ENCODE assay signal across 8 mouse cellular contexts in the genomic region with DNA sequence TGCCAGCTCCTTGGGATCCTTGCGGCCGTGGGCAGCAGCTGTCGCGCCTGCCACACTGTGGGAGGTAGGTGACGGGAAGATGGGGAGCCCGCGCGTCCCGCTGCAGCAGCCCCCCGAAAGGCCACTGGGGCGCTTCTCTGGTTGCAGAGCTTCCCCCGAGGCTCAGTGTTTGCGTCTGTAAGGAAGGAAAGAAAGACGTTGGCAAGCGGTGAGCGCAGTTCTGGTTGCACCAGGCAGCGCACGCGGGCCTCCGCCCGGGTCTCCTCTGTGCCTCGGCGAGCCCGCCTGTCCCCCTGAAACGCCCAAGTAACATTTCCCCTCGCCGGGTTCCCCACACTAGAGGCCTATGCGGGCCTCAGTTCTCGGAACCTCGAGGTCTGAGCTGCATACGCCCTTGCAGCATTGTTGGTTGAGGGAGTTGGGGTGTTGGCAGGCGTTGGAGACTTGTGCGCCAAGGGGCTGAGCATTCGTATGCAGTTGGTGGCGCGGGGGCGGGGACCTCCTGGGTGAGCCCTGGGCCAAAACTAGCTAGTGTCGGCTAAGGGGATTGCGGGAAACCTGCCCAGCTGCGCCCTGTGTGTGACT. TPM values are rescaled to one million over a fixed set of nuclear protein-coding genes. Genes with fewer than 3 reads are reported as not detected.
DNase-seq lines count a peak whose midpoint lies in the region; ATAC-seq lines count a peak whose summit lies in the region.

No protein-coding gene starts in this region.

- peak; percentile 83 for ATAC-seq in hindbrain, embryonic 12.5 days (ENCODE audit: low FRiP score)

- H3K27ac ChIP-seq in hindbrain, embryonic 12.5 days, result peak overlapping the region; percentile 92

- peaks cover 13% of the 10 kb centered on the region for H3K27me3 ChIP-seq in hindbrain, embryonic 12.5 days

- peak; percentile 88 for DNase-seq in NIH3T3 (ENCODE audit: low read depth)
- peak; percentile 93 to 95 for DNase-seq in cerebellum, postnatal 10 days
- peak; percentile 84 to 90 for DNase-seq in frontal cortex, postnatal 10 days (ENCODE audit: low spot score in 2 of 2)
- peak; percentile 76 to 77 for DNase-seq in layer of hippocampus, postnatal 25 days (ENCODE audit: extremely low spot score in 1 of 2, low spot score in 1 of 2)
- peak; percentile 82 for DNase-seq in lung, postnatal 14 days
- DNase-seq in retina, postnatal 1 day, result peak; percentile 74
- DNase-seq in thymus, postnatal 4 days, result peak; percentile 89

- 0% methylated on average over 39 of the region's 40 CpGs for WGBS in hindbrain, embryonic 12.5 days

- H3K9ac ChIP-seq in hindbrain, embryonic 12.5 days, result peak overlapping the region; percentile 88

- H3K36me3 ChIP-seq in hindbrain, embryonic 12.5 days, result no peaks in the 10 kb centered on the region

- peak overlapping the region; percentile 69 for H3K4me2 ChIP-seq in hindbrain, embryonic 12.5 days (replicated peaks)

- peaks cover 17% of the 10 kb centered on the region for H3K4me1 ChIP-seq in hindbrain, embryonic 12.5 days

- peak overlapping the region; percentile 65 for H3K4me3 ChIP-seq in hindbrain, embryonic 12.5 days

- H3K9me3 ChIP-seq in hindbrain, embryonic 12.5 days (replicated peaks), result no peaks in the 10 kb centered on the region

RNA-seq across cellular contexts. Expression of a gene that starts 0.5 kb away (rescaled TPM):
- polyA plus RNA-seq in hindbrain, embryonic 12.5 days (2016; fragmentation: Nextera tagmentation; extraction: Ambion mirVana), result 32.5 and 34.8 TPM in 2 replicates
- 10 to 100 TPM; 25.7 to 30.4 TPM for total RNA-seq in layer of hippocampus, postnatal 25 days (2021)

RNA-seq across cellular contexts. Expression of a gene that starts 31.0 kb away (rescaled TPM):
- polyA plus RNA-seq in hindbrain, embryonic 12.5 days (2016; fragmentation: Nextera tagmentation; extraction: Ambion mirVana), result not detected in 2 replicates
- not detected for total RNA-seq in layer of hippocampus, postnatal 25 days (2021)

Comparison
In these comparisons a context has a peak if more than half of its experiments do, and no peak if none do; other contexts are left out.
1. Peak in every context shown above with its lines: DNase-seq, ATAC-seq, H3K4me3 ChIP-seq and H3K27ac ChIP-seq.